Mouse (Mus musculus): Measurements from ENCODE around the gene Foxi3.

Gene Foxi3

DNA sequence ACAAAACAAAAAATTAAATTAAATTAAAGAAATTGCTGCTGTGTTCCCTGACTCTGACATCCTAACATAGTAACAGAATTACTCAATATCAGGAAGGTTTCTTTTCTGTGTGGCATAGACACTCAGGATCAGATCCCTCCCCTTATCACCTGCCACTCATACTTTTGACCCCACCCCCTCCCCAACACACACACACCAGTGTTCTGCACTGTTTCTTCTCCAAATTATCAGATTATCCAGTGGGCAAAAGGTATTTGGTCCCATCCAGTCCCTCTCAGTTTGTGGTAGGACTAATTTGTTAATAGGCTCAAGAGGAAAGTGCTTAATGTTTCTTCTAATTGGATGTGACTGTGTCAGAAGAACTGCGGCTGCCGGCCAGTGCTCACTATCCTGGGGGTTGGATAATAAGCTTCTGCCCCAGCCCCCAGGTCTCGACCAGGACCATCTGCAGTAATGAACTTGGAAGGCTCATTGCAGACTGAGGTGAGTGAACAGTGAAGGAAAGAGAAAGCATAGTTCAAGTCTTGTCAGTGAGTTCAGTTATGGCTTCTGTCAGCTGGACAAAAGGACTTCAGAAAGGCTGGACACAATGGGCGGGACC, 39.9 kb downstream of the Foxi3 start:
- no peak for DNase-seq

DNA sequence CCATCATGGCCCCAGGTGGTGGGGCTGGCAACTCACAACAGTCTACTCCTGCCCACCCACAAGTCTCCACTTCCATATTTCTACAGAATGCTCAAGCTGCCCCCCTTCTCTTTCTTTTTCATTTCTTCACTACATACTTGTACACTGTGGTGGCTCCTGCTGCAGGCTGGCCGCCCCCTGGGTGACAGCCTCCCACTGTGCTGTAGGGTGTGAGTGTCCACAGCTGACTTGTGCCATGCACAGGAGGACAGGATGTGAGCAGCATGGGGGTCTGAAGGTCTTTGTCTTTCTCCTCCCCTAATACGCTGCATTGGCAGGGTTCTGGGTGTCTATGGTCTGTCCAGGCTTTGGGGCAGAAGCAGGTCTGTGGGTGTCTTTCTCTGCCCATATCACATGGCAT, 46.3 kb downstream of the Foxi3 start:
- DNase-seq, result no peak

GRCm38 (mm10) chr6:71004161-71004560, 47.8 kb downstream of the Foxi3 start:
- no peak for DNase-seq
